Mouse (Mus musculus): ENCODE results near the gene Mgat5.

Mgat5 gene

DNA sequence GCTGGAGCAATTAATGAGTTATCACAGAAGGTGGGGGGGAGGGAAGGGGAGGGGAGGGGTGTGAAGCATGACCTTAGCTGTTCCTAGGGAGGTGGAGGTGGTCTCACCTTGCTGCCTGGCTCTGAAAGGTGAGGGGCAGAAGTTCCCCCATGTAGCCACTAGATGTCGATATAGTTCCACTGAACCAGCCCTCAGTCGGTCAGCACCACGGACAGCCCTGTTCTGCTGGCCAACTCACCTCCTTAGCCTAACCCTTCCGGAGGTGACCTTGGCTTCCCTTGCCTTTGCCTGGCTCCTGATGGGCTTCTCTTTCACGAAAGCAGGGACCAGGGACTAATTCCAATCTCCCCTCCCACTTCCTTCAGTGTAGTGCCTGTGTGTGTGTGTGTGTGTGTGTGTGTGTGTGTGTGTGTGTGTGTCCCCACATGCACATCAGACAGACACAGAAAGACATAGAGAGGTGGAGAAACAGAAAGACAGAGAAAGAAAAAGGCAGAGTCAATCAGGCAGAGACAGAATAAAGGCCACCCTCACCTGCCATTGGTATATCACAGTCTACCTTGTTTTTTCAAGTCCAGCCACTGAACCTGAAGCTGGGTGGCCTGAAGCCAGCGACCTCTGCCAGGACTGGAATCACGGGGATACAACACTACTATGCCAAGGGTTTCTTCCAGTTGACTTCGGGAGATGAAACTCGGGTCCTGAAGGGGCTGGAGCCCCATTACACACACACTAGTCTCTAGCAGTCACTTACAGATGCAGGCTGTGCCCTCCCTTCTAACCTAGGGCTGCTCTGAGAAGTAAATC lies 292.1 kb downstream of the Mgat5 start:
- DNase-seq (ENCODE audit: low read depth, low spot score), result peak; percentile 75

DNA sequence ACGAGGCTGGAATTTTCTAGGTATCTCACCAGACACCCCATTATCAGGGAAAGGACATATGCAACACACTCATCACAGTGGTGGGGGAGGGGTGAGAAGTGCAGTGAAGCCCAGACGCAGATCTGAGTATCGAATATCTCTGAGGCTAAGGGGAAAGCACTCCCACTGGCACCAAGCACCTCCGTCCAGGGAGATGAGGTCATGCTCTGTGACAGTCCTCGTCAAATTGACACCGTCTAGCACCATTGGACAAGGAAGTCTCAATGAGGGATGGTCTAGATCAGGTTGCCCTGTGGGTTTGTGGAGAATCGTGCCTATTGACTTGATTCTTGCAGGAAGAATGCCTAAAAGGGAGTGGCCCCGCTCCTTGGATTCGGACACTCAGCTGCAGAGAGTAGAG lies 293.9 kb downstream of the Mgat5 start:
- peak; percentile 42 for DNase-seq (ENCODE audit: low read depth, low spot score)

GRCm38 (mm10) chr1:127500219-127500618 lies 295.4 kb downstream of the Mgat5 start:
- DNase-seq (ENCODE audit: low read depth, low spot score), result peak; percentile 72

DNA sequence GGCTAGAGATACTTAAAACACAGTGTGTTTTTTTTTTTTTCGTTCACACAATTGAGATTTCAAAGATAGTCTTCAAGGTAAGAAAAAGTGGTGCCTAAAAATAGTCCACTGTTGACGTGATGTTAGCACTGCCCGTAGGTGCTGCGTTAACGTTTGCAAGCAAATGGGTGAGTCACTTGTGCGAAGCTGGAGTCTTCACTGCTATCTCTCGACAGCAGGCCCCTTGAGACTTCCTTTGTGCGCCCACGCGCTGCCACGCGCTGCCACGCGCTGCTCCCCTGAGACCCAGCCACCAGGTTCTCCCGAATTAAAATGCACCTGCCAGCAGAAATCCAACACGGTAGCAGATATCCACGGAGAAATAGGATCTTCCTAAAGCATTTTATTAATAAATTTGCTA lies 295.9 kb downstream of the Mgat5 start:
- no peak for DNase-seq (ENCODE audit: low read depth, low spot score)

DNA sequence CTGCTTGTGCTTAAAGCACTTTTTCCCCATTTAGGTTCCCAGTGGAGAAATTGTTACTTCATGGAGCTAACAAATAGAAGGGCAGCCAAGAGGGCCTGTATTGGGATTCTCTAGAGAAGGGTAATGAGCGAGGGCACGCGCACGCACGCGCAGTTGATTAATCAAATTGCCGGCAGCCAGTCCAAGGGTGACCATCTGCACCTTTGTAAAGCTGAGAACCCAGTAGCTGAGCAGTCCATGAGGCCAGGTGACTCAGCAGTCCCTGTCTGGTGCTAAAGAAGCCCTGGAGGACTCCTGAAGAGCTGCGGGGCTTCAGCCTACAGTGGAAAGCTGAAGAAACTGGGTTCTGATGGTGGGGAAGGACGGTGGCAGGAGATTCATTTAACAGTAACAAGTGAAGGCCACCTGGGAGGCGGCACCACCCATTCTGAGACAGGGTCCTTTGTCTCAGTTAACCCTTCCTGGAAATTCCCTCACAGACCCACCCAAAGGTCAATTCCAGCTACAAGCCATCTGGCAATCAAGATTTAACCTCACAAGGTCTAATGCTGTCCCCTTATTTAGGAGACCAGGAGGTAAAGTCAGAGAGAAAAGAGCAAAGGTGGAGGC lies 302.3 kb downstream of the Mgat5 start:
- peak; percentile 32 for DNase-seq (ENCODE audit: low read depth, low spot score)

GRCm38 (mm10) chr1:127508067-127508739 lies 303.4 kb downstream of the Mgat5 start:
- no peak for DNase-seq (ENCODE audit: low read depth, low spot score)

- no peak for DNase-seq (ENCODE audit: low read depth, low spot score)
These were observed 304.1 kb downstream of the Mgat5 start for GRCm38 (mm10) chr1:127508921-127509320.

GRCm38 (mm10) chr1:127511362-127511761 lies 306.5 kb downstream of the Mgat5 start:
- DNase-seq (ENCODE audit: low read depth, low spot score), result no peak

- no peak for DNase-seq (ENCODE audit: low read depth, low spot score)
These were observed 307.9 kb downstream of the Mgat5 start for GRCm38 (mm10) chr1:127512709-127513108.

DNA sequence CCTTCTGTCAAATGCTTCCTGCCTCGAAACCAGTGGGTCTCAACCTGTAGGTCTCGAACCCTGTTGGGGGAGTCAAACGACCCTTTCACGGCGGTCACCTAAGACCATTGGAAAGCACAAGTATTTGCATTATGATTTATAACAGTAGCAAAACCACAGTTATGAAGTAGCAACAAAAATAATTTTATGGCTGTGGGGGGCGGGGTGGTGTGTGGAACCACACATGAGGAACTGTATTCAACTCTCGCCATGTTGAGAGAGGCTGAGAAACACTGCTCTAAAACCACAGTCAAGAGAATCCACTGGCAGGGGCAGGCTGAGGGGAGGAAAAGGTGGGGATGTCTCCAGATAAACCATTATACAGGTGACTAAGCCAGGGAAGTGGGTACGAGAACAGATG lies 308.3 kb downstream of the Mgat5 start:
- no peak for DNase-seq (ENCODE audit: low read depth, low spot score)

- no peak for DNase-seq (ENCODE audit: low read depth, low spot score)
These were observed 308.8 kb downstream of the Mgat5 start for GRCm38 (mm10) chr1:127513664-127514063.

GRCm38 (mm10) chr1:127514479-127514878 lies 309.7 kb downstream of the Mgat5 start:
- DNase-seq (ENCODE audit: low read depth, low spot score), result no peak

GRCm38 (mm10) chr1:127514888-127515287 lies 310.1 kb downstream of the Mgat5 start:
- no peak for DNase-seq (ENCODE audit: low read depth, low spot score)

GRCm38 (mm10) chr1:127523364-127523763 lies 318.5 kb downstream of the Mgat5 start:
- no peak for DNase-seq (ENCODE audit: low read depth, low spot score)

GRCm38 (mm10) chr1:127530849-127531580 lies 326.2 kb downstream of the Mgat5 start:
- DNase-seq (ENCODE audit: low read depth, low spot score), result no peak

- DNase-seq (ENCODE audit: low read depth, low spot score), result no peak
These were observed 326.9 kb downstream of the Mgat5 start for GRCm38 (mm10) chr1:127531723-127532122.

DNA sequence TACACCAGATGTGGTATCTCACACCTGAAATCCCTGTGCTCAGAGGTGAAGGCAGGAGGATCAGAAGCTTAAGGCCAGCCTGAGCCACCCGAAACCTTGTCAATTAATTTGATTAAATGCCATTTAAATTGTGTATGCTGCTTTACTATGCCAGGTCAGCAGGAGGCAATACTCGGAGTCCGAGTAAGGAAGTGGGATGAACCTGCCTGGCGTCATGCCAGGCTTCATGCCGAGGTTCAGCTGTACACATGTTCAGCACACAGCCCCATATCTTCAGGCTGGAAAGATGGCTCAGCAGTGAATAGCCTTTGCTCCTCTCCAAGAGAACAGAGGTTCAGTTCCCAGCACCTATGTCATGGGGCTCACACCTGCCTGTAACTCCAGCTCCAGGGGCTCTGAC lies 331.6 kb downstream of the Mgat5 start:
- no peak for DNase-seq (ENCODE audit: low read depth, low spot score)

DNA sequence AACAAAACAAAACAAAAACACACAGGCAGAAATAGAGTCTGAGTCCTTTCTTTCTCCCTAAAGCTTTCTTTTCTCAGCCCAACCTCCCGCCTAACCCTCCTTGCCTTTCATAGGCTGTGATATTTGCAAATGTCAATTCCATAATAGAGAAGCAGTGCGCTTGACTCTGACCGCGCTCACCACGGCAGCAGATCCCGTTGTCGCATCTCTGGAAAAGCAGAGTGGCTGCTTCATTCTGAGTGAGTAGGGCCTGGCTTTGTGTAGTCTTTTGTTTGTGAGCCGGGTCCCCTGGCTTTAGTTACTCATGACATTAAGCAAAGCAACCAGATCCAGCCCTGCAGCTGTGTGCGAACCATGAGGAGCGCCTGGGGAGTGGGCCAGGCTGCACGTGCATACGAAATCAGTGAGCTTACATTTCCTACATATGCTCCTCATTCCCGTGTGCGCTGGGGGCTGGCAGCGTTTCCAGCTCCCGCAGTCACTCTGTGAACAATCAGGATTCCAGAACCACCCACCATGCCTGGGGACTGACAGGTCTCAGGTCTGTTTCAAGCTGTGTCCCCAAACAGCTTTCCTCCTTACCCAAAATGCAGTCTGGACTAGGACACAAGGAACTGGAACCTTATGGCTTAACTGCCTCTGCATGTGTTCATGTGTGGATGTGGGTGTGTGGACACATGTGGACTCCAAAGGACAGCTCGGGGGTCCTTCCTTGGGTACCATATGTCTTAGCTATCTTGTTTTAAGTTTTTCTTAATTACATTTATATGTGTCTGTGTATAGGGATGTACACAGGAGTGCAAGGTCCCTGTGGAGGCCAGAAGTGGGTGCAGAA lies 332.6 kb downstream of the Mgat5 start:
- no peak for DNase-seq (ENCODE audit: low read depth, low spot score)
